Mouse (Mus musculus): ENCODE data around the gene Rela.
A peak's percentile ranks its signal among the peaks of the same experiment; 100 is the strongest.

DNA sequence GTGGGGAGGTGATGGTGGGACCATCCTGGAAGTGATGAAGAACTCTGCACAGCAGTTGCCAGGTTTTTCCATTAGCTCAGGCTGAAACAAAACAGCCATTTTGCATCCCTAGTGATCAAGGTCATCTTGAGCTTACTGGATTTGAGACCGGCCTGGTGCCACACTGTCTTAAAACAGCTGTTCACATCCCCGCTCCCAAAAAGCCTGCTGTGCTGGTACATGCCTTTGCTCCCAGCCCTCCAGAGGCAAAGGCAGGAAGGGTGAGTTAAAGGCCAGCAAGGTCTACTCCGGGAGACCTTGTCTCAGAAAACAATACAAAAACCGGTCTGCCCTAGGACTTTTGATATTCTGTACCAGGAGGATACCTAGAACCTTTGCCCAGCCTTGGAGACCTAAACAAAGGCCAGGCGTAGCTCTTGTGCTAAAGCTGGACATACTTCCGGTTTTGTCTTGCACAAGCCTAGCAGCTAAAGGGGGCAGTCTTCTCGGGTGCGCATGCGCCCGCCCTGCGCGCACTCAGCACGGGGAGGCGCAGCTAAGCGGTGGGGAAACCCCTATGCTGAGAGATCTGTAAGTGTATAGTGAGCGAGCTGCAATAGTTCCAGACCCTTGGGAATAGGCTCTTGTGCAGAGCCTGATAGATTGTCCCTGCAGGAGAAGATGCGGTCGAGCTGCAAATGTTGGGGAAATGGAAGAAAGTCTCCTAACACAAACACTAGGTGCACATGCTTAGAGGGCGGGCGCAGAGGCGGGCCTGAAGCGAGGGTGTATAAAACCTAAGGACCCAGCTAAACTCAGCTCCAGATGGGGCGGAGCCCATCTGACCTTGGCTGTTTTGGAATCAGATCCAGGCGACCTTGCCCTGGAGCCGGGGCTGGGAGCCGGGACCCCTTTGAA is 11.4 kb downstream of the Rela start:
- peak; percentile 41 for TF ChIP-seq POLR2A (IDR thresholded peaks at IDR 0.05; ENCODE audit: low read depth, low read length)
- no peak for TF ChIP-seq CTCF (IDR thresholded peaks at IDR 0.05; ENCODE audit: borderline replicate concordance, insufficient read depth, low read length)

All from embryonic fibroblast, embryonic 13.5 days (primary cell).